Mouse (Mus musculus): ENCODE results near the gene Zfyve1. TPM values are rescaled to one million over a fixed set of nuclear protein-coding genes. Genes with fewer than 3 reads are reported as not detected.

Gene Zfyve1
- polyA plus RNA-seq (2012; rRNA removed): 12.0 and 12.8 TPM in 2 replicates

DNA sequence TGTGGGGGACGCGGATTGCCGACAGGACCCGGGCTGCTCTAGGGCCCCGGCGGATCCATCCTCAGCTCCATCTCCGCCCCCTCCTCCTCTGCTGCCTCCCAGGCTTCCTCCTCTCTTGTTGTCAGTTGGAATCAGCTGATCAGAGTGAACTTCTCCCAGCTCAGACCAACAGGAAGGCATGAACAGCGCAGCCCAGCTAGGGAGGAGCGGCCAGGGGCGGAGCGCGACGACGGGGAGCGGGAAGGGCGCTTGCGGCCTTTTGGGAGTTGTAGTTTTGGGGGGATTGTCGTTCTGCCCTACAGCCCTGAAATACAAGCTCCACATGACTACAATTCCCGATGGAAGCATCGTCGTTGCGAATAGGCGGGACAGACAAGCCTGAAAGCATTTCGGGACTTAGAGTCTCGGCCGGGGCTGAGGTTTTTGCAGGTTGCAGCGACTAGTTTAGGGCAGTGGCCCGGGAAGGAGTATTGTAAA, at the start of gene Zfyve1:
Gene Zfyve1 (minus strand): TSS at position 198 of the 477 bp plus-strand sequence.

GRCm38 (mm10) chr12:83630936-83631335, 33.9 kb upstream of the Zfyve1 start, which contains the start of gene Rbm25:
Gene Rbm25, plus strand, starts transcription at chr12:83631236.

GRCm38 (mm10) chr12:83520311-83520890, 76.6 kb downstream of the Zfyve1 start, which contains the start of gene Dcaf4:
Gene Dcaf4, plus strand, starts transcription at chr12:83520466.

Other genes starting within 250 kb of the Zfyve1 start
- gene Dpf3, start 109.5 kb downstream of the Zfyve1 start, polyA plus RNA-seq (2012; rRNA removed): 3.1 and 3.7 TPM in 2 replicates
- gene Dcaf4, start 76.8 kb downstream of the Zfyve1 start, polyA plus RNA-seq (2012; rRNA removed): 16.7 and 23.8 TPM in 2 replicates
- 45.3 and 53.6 TPM in 2 replicates for gene Rbm25, start 34.0 kb upstream of the Zfyve1 start, polyA plus RNA-seq (2012; rRNA removed)
- 8.6 and 8.7 TPM in 2 replicates for gene Psen1, start 90.9 kb upstream of the Zfyve1 start, polyA plus RNA-seq (2012; rRNA removed)
- 3.3 and 3.9 TPM in 2 replicates for gene Papln, start 166.4 kb upstream of the Zfyve1 start, polyA plus RNA-seq (2012; rRNA removed)